Mouse (Mus musculus) left cerebral cortex, postnatal 14 days (tissue): Measurements from ENCODE around the gene Tenm4. TPM values are rescaled to one million over a fixed set of nuclear protein-coding genes. Genes with fewer than 3 reads are reported as not detected.
A peak's percentile ranks its signal among the peaks of the same experiment; 100 is the strongest.

Experiments used
- DNase-seq, 2 experiments: peaks; one replicate each; pipeline ENCODE4 v3.0.0; 2021 to 2022; ENCODE audit warnings: low spot score in 2 of 2, mixed read lengths in 1 of 2
- intact Hi-C: fragments of 180-260 bp; cut with DNase I; formaldehyde crosslinking; loops from one replicate; pipeline ENCODE4 v1.15.1; 2025
- total RNA-seq, 2 experiments: library from RNA; stranded (reverse); gene quantifications; 2 replicates each; pipeline ENCODE4 v1.2.3; 2021

Tenm4 gene
- total RNA-seq, 2 experiments from 2014 or later, result 117 to 118 TPM

DNA sequence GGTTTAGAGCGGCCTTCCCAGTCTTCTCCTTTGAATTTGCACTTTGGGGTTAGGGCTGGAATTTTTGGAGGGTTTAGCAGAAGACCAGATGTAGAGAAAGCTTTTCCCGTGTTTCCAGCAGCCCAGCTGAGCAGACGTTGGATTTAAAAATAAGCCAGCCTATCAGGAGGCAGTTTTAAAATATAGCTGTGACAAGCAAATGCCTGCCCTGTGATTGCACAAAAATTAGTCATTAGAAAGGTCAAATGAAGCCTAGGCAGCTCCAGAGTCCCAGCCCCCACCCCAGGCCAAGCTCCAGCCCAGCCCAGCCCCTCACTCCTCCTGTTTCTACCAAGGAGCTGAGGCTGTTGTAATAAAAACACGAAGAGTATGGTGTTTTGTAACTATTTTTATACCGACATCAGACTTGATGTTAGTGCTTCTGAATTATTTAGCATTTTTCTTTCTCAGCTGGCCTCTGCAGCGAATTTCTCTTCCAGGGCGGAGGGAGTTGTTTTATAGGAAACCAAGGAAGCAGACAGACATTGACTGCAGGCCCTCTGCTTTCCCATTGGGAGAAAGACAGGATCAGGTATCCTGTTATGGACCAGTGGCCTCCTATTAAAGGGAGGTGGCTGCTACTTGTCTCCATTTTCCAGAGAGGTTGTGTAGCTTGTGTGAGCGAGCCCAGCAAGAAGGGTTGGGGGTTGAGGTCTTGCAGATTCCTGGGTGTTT is 59.1 kb downstream of the Tenm4 start:
- intact Hi-C loops, result no loop called here
- peak; percentile 29 to 40 for DNase-seq

DNA sequence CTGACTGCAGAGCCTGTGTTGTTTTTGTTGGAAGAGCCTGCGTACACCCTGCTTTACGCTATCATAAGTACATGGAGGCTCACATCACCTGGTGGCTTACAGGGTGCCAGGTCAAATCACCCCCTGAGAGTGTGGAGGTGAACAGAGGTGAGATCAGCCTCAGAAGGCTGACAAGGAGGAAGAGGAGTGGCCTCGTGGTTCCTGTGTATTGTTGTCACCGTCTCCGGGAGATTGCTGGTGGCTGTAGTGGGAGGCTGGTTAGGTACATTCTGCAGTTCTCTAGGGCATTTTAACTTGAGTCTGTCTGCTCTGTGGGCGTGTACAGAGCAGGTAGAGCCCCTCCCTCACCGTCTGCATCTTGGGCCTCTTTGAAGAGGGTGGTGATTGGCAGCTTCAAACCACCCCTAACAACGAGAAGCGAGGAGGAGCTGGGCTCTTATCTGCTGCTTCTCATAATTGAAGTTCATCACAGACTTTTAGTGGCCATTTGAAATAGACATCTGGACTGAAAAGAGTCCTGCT is 59.7 kb downstream of the Tenm4 start:
- DNase-seq, result no peak
- intact Hi-C loops, result no loop called here

DNA sequence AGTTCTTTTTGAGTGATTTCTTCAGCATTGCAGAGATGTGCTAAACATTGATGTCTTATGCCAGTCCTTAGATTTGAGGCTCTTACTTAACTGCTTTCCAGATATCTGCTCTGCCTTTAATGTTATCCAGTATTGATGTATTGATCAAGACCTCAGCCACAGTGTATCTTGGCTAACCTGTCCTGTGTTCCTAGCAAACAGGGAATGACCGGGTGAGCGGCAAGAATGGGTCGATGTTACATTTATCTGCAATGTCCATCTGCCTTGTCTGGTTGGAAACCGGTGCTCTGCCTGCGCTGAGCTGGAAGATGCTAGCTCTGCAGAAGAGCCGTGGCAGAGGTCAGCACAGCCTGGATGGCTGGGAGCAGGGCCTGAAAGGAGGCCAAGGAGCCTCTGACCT is 64.8 kb downstream of the Tenm4 start:
- intact Hi-C loops, result no loop called here
- no peak for DNase-seq

DNA sequence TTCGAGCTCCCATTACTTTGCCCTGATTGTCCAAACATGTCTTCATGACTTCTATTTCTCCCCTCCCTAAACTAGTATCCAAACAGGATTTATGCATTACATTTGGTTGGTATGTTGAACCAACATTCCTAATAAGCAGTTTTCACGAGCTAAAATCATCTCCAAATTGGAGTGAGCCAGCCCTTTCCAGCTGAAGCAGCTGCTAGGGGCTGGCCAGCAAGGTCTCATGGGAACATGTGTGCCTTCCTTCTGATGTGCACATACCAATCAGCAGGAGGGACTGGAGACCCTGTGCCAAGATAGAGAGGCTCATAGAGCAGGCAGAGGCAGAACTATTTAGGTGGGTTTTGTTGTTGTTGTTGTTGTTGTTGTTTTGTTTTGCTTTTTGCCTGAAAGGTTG is 69.6 kb downstream of the Tenm4 start:
- DNase-seq, result no peak
- intact Hi-C loops, result no loop called here

DNA sequence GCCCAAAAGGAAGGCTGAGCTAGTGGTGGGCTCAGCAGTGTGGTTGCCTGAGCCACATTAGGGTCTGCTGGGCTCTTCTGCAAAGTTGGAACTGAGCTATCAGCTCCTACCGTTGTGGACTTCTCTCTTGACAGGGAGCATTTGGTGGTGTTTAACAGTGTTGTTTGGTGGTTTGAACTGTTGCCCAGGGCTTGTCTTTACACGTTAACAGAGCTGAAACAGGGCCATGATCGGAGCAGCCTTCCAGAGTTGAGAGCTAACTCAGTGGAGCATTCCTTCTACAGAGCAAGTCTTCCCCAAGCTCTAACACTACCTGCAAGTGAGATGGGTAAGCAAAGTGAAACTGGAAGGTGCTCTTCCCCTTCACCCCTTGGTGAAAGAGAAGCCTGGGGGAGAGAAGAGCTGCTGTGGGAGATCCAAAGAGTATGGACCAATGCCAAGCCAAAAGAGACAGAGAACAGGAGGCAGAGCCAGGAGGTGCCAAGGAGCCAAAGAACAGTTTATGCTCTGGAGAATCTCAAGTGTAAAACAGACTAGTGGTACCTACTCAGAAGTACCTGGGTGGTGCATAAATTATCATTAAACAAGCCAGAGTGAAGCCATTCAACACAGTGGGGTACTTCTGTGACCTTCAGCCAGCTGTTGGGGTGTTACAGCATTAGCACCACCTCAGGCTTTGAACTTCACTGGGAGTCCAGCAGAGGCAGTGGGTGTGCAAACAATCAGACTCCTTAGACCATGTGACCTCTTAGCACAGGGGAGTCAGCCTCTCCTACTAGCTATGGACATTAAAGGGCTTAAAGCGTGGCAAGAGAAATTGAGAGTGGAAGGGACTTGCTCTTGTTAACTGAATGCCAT is 71.5 kb downstream of the Tenm4 start:
- no peak for DNase-seq
- intact Hi-C loops, result no loop called here

DNA sequence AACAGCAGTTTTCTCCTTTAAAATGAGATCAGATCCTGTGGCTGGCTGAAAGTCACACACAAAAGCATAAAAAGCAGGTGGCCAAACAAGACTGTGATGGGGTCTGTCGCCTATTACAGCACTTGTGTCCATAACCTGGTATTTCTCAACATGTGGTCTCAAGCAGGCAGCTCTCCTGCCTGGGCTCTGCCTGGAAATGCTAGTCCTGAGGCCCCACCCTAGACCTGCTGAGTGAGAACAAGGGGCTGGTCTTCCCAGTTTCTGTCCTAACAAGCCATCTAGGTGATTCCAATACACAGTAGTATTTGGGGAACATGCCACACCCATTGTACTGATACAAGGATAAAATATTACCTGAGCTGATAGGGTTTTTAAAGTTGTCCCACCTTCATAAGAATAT is 73.8 kb downstream of the Tenm4 start:
- intact Hi-C loops, result no loop called here
- DNase-seq, result no peak

DNA sequence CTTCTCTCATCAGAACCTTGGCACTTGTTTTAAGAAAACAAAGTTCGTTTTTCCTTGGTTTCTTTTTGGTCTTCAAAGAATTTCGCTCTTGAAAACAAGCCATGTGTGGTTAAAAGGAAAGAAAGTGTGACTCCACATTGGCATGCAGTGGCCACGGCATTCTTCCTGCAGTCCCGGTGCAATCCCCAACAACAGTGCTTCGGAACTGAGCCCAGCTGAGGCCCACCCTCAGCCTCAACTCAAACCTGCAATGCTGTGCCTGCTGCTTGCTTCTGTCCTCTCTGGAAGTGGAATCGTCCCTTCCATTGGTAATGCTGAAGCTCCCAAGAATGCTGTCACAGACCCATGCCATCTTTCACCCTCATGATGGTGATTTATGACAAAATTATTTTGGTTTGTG is 88.6 kb downstream of the Tenm4 start:
- intact Hi-C loops, result no loop called here

DNA sequence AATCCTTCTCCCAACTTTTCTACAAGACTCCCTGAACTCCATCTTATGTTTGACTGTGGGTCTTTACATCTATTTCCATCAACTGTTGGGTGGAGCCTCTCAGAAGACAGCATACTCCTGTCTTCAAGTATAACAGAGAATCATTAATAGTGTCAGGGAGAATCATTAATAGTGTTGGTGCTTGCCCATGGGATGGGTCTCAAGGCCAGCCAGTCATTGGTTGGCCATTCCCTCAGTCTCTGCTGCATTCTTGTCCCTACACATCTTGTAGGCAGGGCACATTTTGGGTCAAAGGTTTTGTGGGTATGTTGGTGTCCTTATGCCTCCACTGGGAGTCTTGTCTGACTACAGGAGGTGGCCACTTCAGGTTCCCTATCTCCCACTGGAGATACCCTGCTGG is 91.1 kb downstream of the Tenm4 start:
- no peak for DNase-seq
- intact Hi-C loops, result no loop called here

More for the DNA sequence above, 88.6 kb downstream of the Tenm4 start:
- no peak for DNase-seq

DNA sequence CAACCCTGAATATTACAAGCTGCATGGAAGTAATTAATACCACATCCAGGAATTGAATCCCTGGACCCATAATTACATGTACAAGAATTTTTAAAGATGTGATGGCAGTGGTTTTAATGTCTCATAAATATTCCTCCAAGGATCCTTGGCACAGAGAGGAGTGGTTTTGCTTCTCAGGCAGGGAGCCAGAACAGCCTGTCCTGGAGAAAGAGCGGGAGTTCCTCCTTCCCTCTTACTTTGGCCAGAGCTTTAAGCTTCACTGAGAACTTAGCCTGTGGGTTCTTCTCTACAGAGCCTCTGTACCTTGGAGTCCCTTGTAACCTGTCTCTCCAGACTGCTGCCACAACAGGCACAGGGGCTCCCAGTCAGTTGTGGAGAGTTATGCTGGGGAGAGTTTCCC is 94.9 kb downstream of the Tenm4 start:
- DNase-seq, result no peak
- intact Hi-C loops, result no loop called here

DNA sequence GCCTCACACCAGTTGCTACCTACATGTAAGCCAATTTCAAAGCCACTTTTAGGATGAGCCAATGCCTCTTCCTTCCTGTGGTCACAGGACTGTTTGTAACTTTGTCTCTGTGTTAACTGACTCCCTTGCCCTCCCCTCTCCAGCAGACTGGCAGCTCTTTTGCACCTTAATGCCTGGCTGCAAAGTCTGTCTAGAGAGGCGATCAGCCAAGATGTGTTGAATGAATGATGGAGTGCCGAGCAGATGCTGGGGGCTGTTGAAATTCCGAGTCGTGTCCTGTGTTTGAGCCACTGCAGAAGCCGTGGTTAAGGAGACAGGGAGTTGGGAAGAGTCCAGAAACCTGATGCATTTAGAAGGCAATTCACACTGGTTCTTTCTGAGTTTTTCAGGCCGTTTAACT is 96.2 kb downstream of the Tenm4 start:
- intact Hi-C loops, result no loop called here

DNA sequence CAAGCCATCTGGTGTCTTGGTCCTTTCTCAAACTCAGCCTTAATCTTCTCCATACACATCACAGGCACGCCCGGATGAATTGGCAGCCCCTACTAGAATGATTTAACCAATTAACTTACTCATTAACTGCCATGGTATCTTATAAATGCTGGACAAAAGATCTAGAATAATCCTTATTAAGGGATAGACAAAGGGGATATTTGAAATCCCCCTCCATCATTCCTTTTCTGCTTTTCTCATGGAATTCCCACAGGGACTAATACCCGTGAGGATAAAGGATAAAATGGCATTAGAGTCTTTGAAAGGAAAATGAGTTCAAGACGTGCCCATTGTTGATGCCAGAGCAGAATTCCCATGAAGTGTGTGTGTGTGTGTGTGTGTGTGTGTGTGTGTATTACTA is 99.6 kb downstream of the Tenm4 start:
- no peak for DNase-seq
- intact Hi-C loops, result no loop called here

More for the DNA sequence above, 96.2 kb downstream of the Tenm4 start:
- peak in 1 of 2 experiments; percentile 60 for DNase-seq

DNA sequence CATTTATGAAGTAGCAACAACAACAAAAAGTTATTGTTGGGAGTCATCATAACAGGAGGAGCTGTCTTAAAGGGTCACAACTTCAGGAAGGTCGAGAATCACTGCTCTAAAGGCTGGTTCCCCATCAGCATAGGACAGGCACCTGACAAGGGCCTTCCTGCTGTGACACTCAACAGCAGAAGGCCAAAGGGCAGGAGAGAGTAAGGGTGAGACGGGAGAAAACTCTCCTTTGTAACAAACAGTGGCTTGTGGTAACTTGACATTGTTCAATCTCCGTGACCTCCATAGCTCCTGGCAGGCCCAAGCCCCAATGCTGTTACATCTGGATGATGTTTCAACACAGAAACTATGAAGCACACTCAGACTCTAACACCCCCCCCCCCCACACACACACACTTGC is 101.0 kb downstream of the Tenm4 start:
- DNase-seq, result no peak
- intact Hi-C loops, result no loop called here

DNA sequence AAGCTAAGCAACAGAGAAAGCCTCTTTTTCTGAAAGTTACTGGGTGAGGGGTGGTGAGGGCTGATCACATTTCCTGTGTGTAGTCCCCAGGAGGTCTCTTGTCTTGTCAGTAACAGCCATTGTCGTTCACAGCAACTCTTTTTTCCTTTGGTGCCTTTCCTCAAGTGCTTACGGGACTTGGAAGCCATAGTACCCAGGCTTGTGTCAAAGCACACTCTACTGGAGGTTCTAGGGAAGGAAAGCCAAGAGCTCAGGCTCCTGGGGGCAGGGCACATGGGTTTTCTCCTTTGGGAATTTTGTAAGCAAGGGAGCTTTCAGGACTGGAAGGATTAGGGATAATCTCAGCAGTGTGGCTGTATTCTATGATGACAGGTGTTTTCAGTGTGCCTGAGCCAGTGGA is 103.4 kb downstream of the Tenm4 start:
- intact Hi-C loops, result no loop called here
- DNase-seq, result no peak

DNA sequence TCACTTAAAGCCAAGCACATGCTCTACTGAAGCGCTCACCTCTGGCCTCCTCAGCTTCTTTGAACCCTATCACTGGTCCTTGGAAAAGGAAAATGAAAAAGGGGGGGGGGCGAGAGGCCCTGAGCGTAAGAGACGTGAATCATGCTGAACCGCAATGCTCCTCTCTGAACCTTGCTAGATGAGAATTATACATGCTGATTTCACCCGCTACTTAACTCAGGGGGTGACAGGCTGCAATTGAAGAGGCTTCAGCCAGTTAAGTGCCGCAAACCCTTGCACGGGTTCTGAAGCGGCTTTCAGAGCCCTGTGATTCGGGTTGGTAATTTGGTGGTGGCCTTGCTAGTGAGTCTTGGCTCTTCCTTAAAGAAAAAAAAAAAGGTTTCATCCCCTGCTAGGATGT is 106.5 kb downstream of the Tenm4 start:
- intact Hi-C loops, result no loop called here
- DNase-seq, result no peak

DNA sequence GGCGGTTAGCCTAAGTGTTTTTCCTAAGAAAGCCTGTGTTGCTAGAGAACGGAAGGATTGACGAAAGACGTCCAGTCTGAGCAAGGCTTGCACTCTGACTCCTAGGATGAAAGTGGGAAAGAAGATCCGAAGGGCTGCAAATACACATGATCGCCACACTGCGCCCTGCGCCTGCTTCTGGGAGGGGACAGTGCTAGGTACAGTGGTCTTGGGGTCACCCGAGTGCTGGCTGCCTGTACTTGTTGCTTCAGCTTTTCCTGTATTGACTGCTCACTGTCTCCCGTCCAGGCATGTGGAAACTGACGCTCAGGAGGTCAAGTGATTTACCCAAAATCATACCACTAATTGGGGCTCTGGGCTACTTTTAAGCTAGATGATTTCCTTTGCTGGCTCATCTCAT is 107.3 kb downstream of the Tenm4 start:
- intact Hi-C loops, result no loop called here
- DNase-seq, result no peak

DNA sequence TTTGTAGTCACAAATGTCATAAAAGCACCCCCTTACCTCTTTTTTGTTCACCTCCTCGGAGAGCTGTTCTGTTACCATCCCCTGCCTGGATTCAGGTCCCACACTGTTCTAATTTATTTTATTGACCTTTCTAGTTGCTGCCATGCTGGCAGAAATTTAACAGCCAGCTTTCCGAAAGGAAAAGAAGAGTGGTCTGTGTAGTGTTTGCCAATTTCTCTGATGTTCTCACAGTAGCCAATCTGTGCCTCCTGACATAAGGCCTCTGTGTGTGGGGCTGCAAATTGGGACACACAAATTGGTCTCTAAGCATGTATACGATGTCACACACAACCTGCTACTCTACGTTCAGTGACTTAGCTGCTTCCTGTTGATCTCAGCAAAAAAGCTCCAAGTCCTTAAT is 109.7 kb downstream of the Tenm4 start:
- intact Hi-C loops, result no loop called here
- DNase-seq, result peak in 1 of 2 experiments; percentile 10

DNA sequence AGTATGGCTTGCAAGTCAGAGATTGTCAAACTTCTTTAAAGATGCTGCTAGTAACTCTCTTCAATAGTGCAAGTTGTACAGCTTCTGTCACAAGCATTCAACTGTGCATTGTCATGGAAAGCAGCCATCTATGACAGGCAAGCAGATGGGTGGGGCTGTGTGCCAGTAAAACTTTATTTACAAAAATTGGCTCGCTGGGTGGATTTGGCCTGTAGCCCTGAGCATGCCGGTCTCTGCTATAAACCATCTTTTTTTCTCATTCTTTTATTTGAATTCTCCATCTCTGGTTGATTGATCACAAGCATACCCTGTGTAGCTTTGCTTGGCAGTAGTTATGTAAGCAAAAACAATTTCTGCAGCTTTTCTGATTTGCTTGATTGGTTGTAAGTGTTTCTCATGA is 119.5 kb downstream of the Tenm4 start:
- peak; percentile 37 to 44 for DNase-seq
- intact Hi-C loops, result no loop called here

DNA sequence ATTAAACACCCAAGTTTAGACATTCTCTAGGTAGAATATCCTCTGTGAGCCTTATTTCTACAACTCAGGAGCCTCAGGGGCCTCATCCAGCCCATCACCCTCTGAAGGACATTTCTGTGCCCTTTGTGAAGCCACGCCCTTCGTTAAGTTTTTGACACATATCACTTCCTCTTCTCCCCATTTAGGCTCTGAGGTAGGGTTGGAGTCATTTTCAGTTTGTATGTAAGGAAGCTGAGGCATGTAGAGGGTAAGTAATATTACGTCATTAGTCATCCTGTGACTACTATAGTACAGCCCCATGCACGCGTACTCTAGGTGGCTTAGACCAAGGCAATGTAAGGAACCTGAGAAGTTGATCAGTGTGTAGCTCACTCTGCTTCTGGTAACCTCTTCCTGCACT is 124.9 kb downstream of the Tenm4 start:
- intact Hi-C loops, result no loop called here
- no peak for DNase-seq

DNA sequence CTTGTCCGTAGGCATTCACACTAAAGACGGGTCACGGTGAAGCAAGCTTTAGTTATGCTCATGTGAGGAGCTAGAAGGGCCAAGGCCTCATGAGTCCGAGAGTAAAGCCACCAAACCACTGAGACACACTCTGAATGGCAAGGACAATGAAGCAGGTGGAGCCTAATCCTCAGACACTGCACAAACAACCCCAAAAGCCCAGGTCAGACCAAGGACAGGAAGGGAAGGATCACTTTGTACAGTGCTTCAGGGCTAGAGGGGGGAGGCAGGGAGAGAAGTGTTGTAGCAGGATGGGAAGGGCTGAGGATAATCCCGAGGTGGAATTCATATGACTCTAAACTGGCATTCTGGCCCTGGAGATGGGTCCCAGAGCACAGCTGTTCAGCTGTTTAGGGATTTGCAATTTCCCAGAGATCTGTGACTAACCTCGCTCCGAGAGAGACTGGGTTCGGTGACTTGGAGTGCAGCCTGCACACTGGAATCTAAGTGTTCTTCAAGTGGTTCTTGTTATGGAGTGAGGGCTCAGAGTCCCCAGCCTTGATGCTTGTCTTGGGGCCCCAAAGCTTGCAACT is 129.9 kb downstream of the Tenm4 start:
- intact Hi-C loops, result no loop called here
- DNase-seq, result no peak

DNA sequence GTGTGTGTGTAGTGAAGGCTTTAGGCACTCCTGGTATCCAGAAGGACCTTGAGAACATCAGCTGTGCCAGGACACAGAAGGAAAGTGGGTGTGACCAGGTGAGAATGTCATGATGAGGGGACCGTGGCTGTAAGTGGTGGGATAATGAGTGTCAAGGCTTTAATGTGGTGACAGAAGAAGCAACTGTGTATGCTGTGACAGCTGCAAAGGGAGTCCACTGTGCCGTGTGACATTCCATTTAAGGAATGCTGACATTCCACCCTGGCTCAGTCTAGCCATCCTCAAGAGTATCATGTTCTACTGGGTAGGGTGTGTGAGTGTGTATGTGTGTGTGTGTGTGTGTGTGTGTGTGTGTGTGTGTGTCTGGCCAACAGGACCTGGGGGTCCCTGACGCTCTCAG is 130.8 kb downstream of the Tenm4 start:
- intact Hi-C loops, result no loop called here

More for the DNA sequence above, 130.8 kb downstream of the Tenm4 start:
- no peak for DNase-seq
